Mouse (Mus musculus) thymus, postnatal 0 days (tissue): ENCODE measurements around the gene Anks1b. TPM values are rescaled to one million over a fixed set of nuclear protein-coding genes. Genes with fewer than 3 reads are reported as not detected.

Experiments used
- DNase-seq: peaks from one replicate; pipeline ENCODE4 v3.0.0-alpha.2; 2015; ENCODE audit warnings: low spot score
- polyA plus RNA-seq: library from polyadenylated mRNA; unstranded; fragments of >200 nt; fragmentation: Nextera tagmentation; extraction: Ambion mirVana; gene quantifications from 2 replicates; pipeline ENCODE4 v1.2.1, GENCODE M21; 2015

Gene Anks1b
- polyA plus RNA-seq, 1 experiment from 2014 or later, result 0.18 TPM

GRCm38 (mm10) chr10:90657416-90658120 is 784.3 kb downstream of the Anks1b start:
- no peak for DNase-seq

- no peak for DNase-seq
Measured at GRCm38 (mm10) chr10:90666746-90667145, 793.4 kb downstream of the Anks1b start.

- no peak for DNase-seq
Measured at GRCm38 (mm10) chr10:90670291-90670690, 797.0 kb downstream of the Anks1b start.

- no peak for DNase-seq
Measured at GRCm38 (mm10) chr10:90672135-90672534, 798.8 kb downstream of the Anks1b start.

GRCm38 (mm10) chr10:90674362-90674761 is 801.1 kb downstream of the Anks1b start:
- DNase-seq, result no peak

GRCm38 (mm10) chr10:90677421-90677820 is 804.1 kb downstream of the Anks1b start:
- DNase-seq, result no peak

- DNase-seq, result no peak
Measured at GRCm38 (mm10) chr10:90679713-90680470, 806.6 kb downstream of the Anks1b start.

GRCm38 (mm10) chr10:90683813-90684212 is 810.5 kb downstream of the Anks1b start:
- DNase-seq, result no peak

- DNase-seq, result no peak
Measured at GRCm38 (mm10) chr10:90685367-90685766, 812.1 kb downstream of the Anks1b start.

- no peak for DNase-seq
Measured at GRCm38 (mm10) chr10:90688153-90688552, 814.8 kb downstream of the Anks1b start.

GRCm38 (mm10) chr10:90688696-90689252 is 815.5 kb downstream of the Anks1b start:
- no peak for DNase-seq

GRCm38 (mm10) chr10:90689854-90690513 is 816.7 kb downstream of the Anks1b start:
- DNase-seq, result peak; percentile 62

GRCm38 (mm10) chr10:90696687-90697086 is 823.4 kb downstream of the Anks1b start:
- DNase-seq, result no peak

GRCm38 (mm10) chr10:90697413-90697812 is 824.1 kb downstream of the Anks1b start:
- no peak for DNase-seq

- DNase-seq, result no peak
Measured at GRCm38 (mm10) chr10:90699211-90699610, 825.9 kb downstream of the Anks1b start.

GRCm38 (mm10) chr10:90704602-90705001 is 831.3 kb downstream of the Anks1b start:
- no peak for DNase-seq

- no peak for DNase-seq
Measured at GRCm38 (mm10) chr10:90708822-90709601, 835.7 kb downstream of the Anks1b start.

GRCm38 (mm10) chr10:90709602-90709931 is 836.3 kb downstream of the Anks1b start:
- no peak for DNase-seq

GRCm38 (mm10) chr10:90717961-90718360 is 844.7 kb downstream of the Anks1b start:
- no peak for DNase-seq

- no peak for DNase-seq
Measured at GRCm38 (mm10) chr10:90718684-90719083, 845.4 kb downstream of the Anks1b start.

- no peak for DNase-seq
Measured at GRCm38 (mm10) chr10:90719996-90720395, 846.7 kb downstream of the Anks1b start.
